Mouse (Mus musculus): ENCODE measurements around the gene Cd6. TPM values are rescaled to one million over a fixed set of nuclear protein-coding genes. Genes with fewer than 3 reads are reported as not detected.

The Cd6 gene
- not detected in 2 replicates for polyA plus RNA-seq (2014; fragmentation: Nextera tagmentation; extraction: Ambion mirVana)

- Histone ChIP-seq H3K9me3 (replicated peaks; ENCODE audit: control insufficient read depth, low read length) (no peaks in the 10 kb centered on the region), H3K9ac (ENCODE audit: low read depth, low read length) (no peak within 1 kb of the TSS), H3K4me2 (no peak within 1 kb of the TSS), H3K27me3 (ENCODE audit: control insufficient read depth, insufficient read depth, low read length) (no peaks in the 10 kb centered on the region), H3K4me3 (ENCODE audit: low read depth, low read length) (no peak within 1 kb of the TSS), H3K36me3 (ENCODE audit: control insufficient read depth, insufficient read depth, low read length) (no peaks in the 10 kb centered on the region), H3K27ac (ENCODE audit: low read depth, low read length) (no peak within 1 kb of the TSS), H3K4me1 (ENCODE audit: control insufficient read depth, insufficient read depth, low read length) (no peaks in the 10 kb centered on the region)
- WGBS (ENCODE audit: insufficient replicate concordance) = 84% methylated on average over 16 of the region's 16 CpGs
- ATAC-seq (replicated peaks; ENCODE audit: insufficient number of reproducible peaks, low FRiP score, low TSS enrichment) = no peak
Measured at GRCm38 (mm10) chr19:10829436-10830175, at the start of gene Cd6. Cd6 (minus strand) TSS chr19:10830058.

GRCm38 (mm10) chr19:10878201-10878837 is 48.5 kb upstream of the Cd6 start:
- Histone ChIP-seq H3K4me3 (ENCODE audit: low read depth, low read length) (no peak overlapping the region), H3K27me3 (ENCODE audit: control insufficient read depth, insufficient read depth, low read length) (no peaks in the 10 kb centered on the region), H3K4me1 (ENCODE audit: control insufficient read depth, insufficient read depth, low read length) (peaks cover 11% of the 10 kb centered on the region), H3K4me2 (no peak overlapping the region), H3K36me3 (ENCODE audit: control insufficient read depth, insufficient read depth, low read length) (peaks cover 9% of the 10 kb centered on the region), H3K9ac (ENCODE audit: low read depth, low read length) (no peak overlapping the region), H3K27ac (ENCODE audit: low read depth, low read length) (no peak overlapping the region), H3K9me3 (replicated peaks; ENCODE audit: control insufficient read depth, low read length) (peaks cover 2% of the 10 kb centered on the region; the same call in 1 of the 2 replicates)
- WGBS (ENCODE audit: insufficient replicate concordance) = 86% methylated on average over 7 of the region's 7 CpGs
- no peak for ATAC-seq (replicated peaks; ENCODE audit: insufficient number of reproducible peaks, low FRiP score, low TSS enrichment)

- H3K4me1 ChIP-seq (ENCODE audit: control insufficient read depth, insufficient read depth, low read length) = peaks cover 15% of the 10 kb centered on the region
- H3K4me2 ChIP-seq = no peak overlapping the region
- H3K27me3 ChIP-seq (ENCODE audit: control insufficient read depth, insufficient read depth, low read length) = no peaks in the 10 kb centered on the region
- no peak overlapping the region for H3K27ac ChIP-seq (ENCODE audit: low read depth, low read length)
- H3K9ac ChIP-seq (ENCODE audit: low read depth, low read length) = no peak overlapping the region
- ATAC-seq (replicated peaks; ENCODE audit: insufficient number of reproducible peaks, low FRiP score, low TSS enrichment) = no peak
- no peak overlapping the region for H3K4me3 ChIP-seq (ENCODE audit: low read depth, low read length)
- H3K9me3 ChIP-seq (replicated peaks; ENCODE audit: control insufficient read depth, low read length) = peaks cover 2% of the 10 kb centered on the region; the same call in 1 of the 2 replicates
- peaks cover 30% of the 10 kb centered on the region for H3K36me3 ChIP-seq (ENCODE audit: control insufficient read depth, insufficient read depth, low read length)
- 71% methylated on average over 14 of the region's 14 CpGs for WGBS (ENCODE audit: insufficient replicate concordance)
Measured at GRCm38 (mm10) chr19:10871328-10871961, 41.6 kb upstream of the Cd6 start.

GRCm38 (mm10) chr19:10870676-10871075 is 40.8 kb upstream of the Cd6 start:
- H3K36me3 ChIP-seq (ENCODE audit: control insufficient read depth, insufficient read depth, low read length) = peaks cover 34% of the 10 kb centered on the region
- no peak overlapping the region for H3K9ac ChIP-seq (ENCODE audit: low read depth, low read length)
- H3K4me2 ChIP-seq = no peak overlapping the region
- WGBS (ENCODE audit: insufficient replicate concordance) = 85% methylated on average over 3 of the region's 3 CpGs
- peaks cover 2% of the 10 kb centered on the region; the same call in 1 of the 2 replicates for H3K9me3 ChIP-seq (replicated peaks; ENCODE audit: control insufficient read depth, low read length)
- no peaks in the 10 kb centered on the region for H3K27me3 ChIP-seq (ENCODE audit: control insufficient read depth, insufficient read depth, low read length)
- peaks cover 15% of the 10 kb centered on the region for H3K4me1 ChIP-seq (ENCODE audit: control insufficient read depth, insufficient read depth, low read length)
- no peak for ATAC-seq (replicated peaks; ENCODE audit: insufficient number of reproducible peaks, low FRiP score, low TSS enrichment)
- H3K4me3 ChIP-seq (ENCODE audit: low read depth, low read length) = no peak overlapping the region
- H3K27ac ChIP-seq (ENCODE audit: low read depth, low read length) = no peak overlapping the region

DNA sequence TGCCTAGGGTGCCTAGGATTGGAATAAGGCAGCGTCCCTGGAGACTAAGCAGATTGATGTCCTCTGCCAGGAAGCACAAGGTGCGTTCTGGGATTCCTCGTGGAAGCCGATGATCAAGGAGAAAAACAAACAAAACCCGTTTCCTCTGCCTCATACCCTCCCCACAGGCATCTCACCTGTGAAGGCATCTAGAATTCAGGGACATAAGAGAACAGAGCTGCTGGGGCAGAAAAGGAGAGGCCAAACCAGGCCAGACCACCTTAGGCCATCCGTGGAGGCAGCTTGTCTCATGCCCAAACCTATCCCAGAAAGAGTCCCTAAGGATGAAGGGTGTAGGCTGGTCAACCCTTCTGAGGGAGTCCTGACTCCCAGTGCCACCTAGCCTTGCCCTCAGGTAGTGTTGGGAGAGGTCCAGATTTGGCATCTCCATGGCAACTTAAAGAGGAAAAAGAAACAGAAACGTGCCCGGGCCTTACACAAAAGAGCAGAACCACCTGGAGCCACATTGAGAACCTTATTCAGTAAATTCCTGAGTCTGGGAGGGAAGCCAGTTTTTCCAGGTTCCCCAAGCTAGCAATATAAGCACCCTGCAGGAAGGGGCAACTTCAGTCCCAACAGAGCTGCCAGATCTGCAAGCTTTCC is 40.1 kb upstream of the Cd6 start, which contains the start of gene Tmem132a:
Tmem132a (minus strand) TSS at position 55 of the 642 bp plus-strand sequence.
- no peak for ATAC-seq (replicated peaks; ENCODE audit: insufficient number of reproducible peaks, low FRiP score, low TSS enrichment)
- Histone ChIP-seq H3K4me2 (peak within 1 kb of the TSS; percentile 80), H3K9ac (ENCODE audit: low read depth, low read length) (peak within 1 kb of the TSS; percentile 87), H3K9me3 (replicated peaks; ENCODE audit: control insufficient read depth, low read length) (peaks cover 2% of the 10 kb centered on the region; the same call in 1 of the 2 replicates), H3K27me3 (ENCODE audit: control insufficient read depth, insufficient read depth, low read length) (no peaks in the 10 kb centered on the region), H3K27ac (ENCODE audit: low read depth, low read length) (peak within 1 kb of the TSS; percentile 52; the same call in 1 of the 2 replicates), H3K36me3 (ENCODE audit: control insufficient read depth, insufficient read depth, low read length) (peaks cover 41% of the 10 kb centered on the region), H3K4me1 (ENCODE audit: control insufficient read depth, insufficient read depth, low read length) (peaks cover 15% of the 10 kb centered on the region), H3K4me3 (ENCODE audit: low read depth, low read length) (peak within 1 kb of the TSS; percentile 70)
- WGBS (ENCODE audit: insufficient replicate concordance) = 4% methylated on average over 8 of the region's 8 CpGs

DNA sequence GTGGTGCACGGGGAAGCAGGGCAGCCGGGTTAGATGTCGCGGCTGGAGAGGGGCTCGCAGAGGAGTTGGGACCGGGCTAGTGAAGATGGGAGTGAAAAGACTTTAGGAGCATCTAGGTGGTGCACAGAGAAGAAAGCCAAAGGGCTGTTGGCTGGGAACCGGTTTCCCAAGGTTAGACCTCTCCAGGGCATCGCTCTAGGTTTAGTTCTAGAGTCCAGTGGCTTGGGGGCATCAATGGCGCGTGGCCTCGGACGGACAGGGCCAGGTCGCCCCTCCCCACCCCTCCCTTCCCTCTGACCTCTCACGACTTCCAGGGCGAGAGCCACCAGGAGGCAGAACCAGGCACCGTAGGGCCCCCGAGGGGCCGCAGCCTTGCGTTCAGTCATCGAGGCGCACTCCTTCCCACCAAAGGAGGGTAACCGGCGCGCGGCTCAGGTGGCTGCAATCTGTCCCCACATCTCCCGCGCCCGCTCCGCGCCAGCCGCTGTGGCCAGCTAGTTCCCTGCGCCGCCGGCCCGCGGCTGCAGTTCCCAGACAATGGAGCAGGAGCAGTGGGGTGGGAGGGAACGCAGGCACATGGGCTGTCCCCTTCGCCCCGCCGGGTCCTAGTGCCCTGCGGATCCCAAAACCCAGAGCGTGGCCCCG is 39.5 kb upstream of the Cd6 start:
- Histone ChIP-seq H3K4me1 (ENCODE audit: control insufficient read depth, insufficient read depth, low read length) (peaks cover 15% of the 10 kb centered on the region), H3K36me3 (ENCODE audit: control insufficient read depth, insufficient read depth, low read length) (peaks cover 46% of the 10 kb centered on the region), H3K27me3 (ENCODE audit: control insufficient read depth, insufficient read depth, low read length) (no peaks in the 10 kb centered on the region), H3K4me3 (ENCODE audit: low read depth, low read length) (peak overlapping the region; percentile 70), H3K27ac (ENCODE audit: low read depth, low read length) (peak overlapping the region; percentile 52; the same call in 1 of the 2 replicates), H3K9ac (ENCODE audit: low read depth, low read length) (peak overlapping the region; percentile 87), H3K9me3 (replicated peaks; ENCODE audit: control insufficient read depth, low read length) (peaks cover 2% of the 10 kb centered on the region; the same call in 1 of the 2 replicates), H3K4me2 (peak overlapping the region; percentile 80)
- ATAC-seq (replicated peaks; ENCODE audit: insufficient number of reproducible peaks, low FRiP score, low TSS enrichment) = peak; percentile 81
- WGBS (ENCODE audit: insufficient replicate concordance) = 0% methylated on average over 43 of the region's 43 CpGs

GRCm38 (mm10) chr19:10868623-10869141 is 38.8 kb upstream of the Cd6 start:
- Histone ChIP-seq H3K4me2 (peak overlapping the region; percentile 80), H3K27me3 (ENCODE audit: control insufficient read depth, insufficient read depth, low read length) (no peaks in the 10 kb centered on the region), H3K27ac (ENCODE audit: low read depth, low read length) (no peak overlapping the region), H3K9ac (ENCODE audit: low read depth, low read length) (peak overlapping the region; percentile 87), H3K4me1 (ENCODE audit: control insufficient read depth, insufficient read depth, low read length) (peaks cover 15% of the 10 kb centered on the region), H3K4me3 (ENCODE audit: low read depth, low read length) (peak overlapping the region; percentile 70), H3K9me3 (replicated peaks; ENCODE audit: control insufficient read depth, low read length) (peaks cover 2% of the 10 kb centered on the region; the same call in 1 of the 2 replicates), H3K36me3 (ENCODE audit: control insufficient read depth, insufficient read depth, low read length) (peaks cover 46% of the 10 kb centered on the region)
- peak; percentile 9; the same call in 1 of the 2 replicates for ATAC-seq (replicated peaks; ENCODE audit: insufficient number of reproducible peaks, low FRiP score, low TSS enrichment)
- under 1% methylated on average over 17 of the region's 17 CpGs for WGBS (ENCODE audit: insufficient replicate concordance)

Data from heart, embryonic 11.5 days (tissue).